Mouse (Mus musculus) cortical plate, adult 2 months (tissue): ENCODE data around the gene Prdm10.

ENCODE experiments used
- CTCF ChIP-seq: fragments of 200-500 bp; IDR thresholded peaks from 2 replicates; pipeline ENCODE4 v1.5.1; 2011; ENCODE audit warnings: mild to moderate bottlenecking, control low read depth, low read length; ENCODE audit not compliant: insufficient read depth; ENCODE audit errors: extremely low read depth
- POLR2A ChIP-seq: fragments of 200-500 bp; IDR thresholded peaks from 2 replicates; pipeline ENCODE4 v1.6.1; 2011; ENCODE audit warnings: mild to moderate bottlenecking, low read length, control low read depth; ENCODE audit not compliant: insufficient read depth; ENCODE audit errors: extremely low read depth

DNA sequence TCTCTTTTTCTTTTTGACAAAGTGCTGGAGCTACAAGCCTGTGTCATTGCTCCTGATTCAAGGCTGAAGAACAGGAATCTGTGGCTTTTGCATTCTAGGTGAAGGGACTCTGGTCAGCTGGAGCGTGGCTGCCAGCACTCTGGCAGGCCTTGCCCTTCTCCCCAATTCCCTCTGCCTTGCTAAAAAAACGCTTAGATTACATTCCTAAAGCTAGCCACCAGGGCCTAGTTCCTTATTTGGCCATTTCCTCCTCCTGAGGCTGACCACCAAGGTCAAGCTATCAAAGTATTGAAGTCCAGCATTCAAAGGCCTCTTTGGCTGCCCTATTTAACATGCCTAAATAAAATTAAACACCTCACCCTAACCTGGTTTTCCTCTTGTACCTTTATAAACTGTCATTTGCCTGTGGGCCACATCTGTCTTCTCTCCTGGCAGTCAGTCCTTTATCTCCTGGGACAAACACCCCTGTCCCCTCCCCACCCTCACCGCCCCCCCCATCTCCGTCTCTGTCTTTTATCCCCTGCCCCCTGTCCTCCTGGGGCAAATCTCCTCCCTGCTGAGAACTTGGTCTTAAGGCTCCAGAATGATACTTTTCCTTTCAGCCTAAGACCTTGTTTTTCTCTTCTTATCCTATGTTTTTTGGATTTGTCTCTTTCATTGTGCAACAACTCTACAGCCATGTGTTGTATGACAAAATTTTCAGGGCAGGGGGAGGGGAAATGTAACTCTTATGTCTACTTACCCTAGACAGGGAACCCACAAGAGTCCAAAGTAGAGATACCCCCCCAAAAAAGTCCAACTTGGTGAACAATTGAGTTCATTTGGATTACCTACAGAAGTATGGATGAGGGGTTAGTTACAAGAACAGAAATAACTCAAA, 17.9 kb upstream of the Prdm10 start:
- TF ChIP-seq CTCF (no peak), POLR2A (no peak)
